Mouse (Mus musculus) E14TG2a.4 (cell line): Measurements from ENCODE around the gene Mon1a.

Experiments used
- CTCF ChIP-seq: conservative IDR thresholded peaks from 2 replicates; pipeline ENCODE4 v1.5.1; 2014; ENCODE audit warnings: low read length
- NANOG ChIP-seq: IDR thresholded peaks from 2 replicates; pipeline ENCODE4 v1.6.1; 2014; ENCODE audit warnings: borderline replicate concordance, low read length, mixed read lengths
- POU5F1 ChIP-seq: IDR thresholded peaks from 2 replicates; pipeline ENCODE4 v1.6.1; 2014; ENCODE audit warnings: low read length, borderline replicate concordance

- TF ChIP-seq CTCF (no peak), NANOG (no peak), POU5F1 (no peak)
Measured at GRCm38 (mm10) chr9:107910025-107910769, 22.2 kb downstream of the Mon1a start.
